Mouse (Mus musculus): ENCODE results near the gene Nav2.

Nav2 gene

GRCm38 (mm10) chr7:49052871-49053618, 144.5 kb downstream of the Nav2 start:
- peak; percentile 64 for DNase-seq (ENCODE audit: low spot score)

- DNase-seq (ENCODE audit: low spot score): no peak
These were observed 146.8 kb downstream of the Nav2 start for GRCm38 (mm10) chr7:49055273-49055672.

GRCm38 (mm10) chr7:49058304-49059012, 149.9 kb downstream of the Nav2 start:
- DNase-seq (ENCODE audit: low spot score): no peak

- DNase-seq (ENCODE audit: low spot score): no peak
These were observed 156.4 kb downstream of the Nav2 start for GRCm38 (mm10) chr7:49064792-49065521.

GRCm38 (mm10) chr7:49065621-49066475, 157.3 kb downstream of the Nav2 start:
- DNase-seq (ENCODE audit: low spot score): peak; percentile 61

GRCm38 (mm10) chr7:49066828-49067227, 158.3 kb downstream of the Nav2 start:
- no peak for DNase-seq (ENCODE audit: low spot score)

GRCm38 (mm10) chr7:49069396-49069961, 161.0 kb downstream of the Nav2 start:
- DNase-seq (ENCODE audit: low spot score): peak; percentile 59

GRCm38 (mm10) chr7:49070621-49071020, 162.1 kb downstream of the Nav2 start:
- DNase-seq (ENCODE audit: low spot score): no peak

GRCm38 (mm10) chr7:49071141-49071567, 162.6 kb downstream of the Nav2 start:
- no peak for DNase-seq (ENCODE audit: low spot score)

GRCm38 (mm10) chr7:49075333-49075934, 166.9 kb downstream of the Nav2 start:
- no peak for DNase-seq (ENCODE audit: low spot score)

GRCm38 (mm10) chr7:49076283-49076694, 167.8 kb downstream of the Nav2 start:
- no peak for DNase-seq (ENCODE audit: low spot score)

- DNase-seq (ENCODE audit: low spot score): no peak
These were observed 170.4 kb downstream of the Nav2 start for GRCm38 (mm10) chr7:49078930-49079329.

- no peak for DNase-seq (ENCODE audit: low spot score)
These were observed 174.2 kb downstream of the Nav2 start for GRCm38 (mm10) chr7:49082585-49083165.

- DNase-seq (ENCODE audit: low spot score): no peak
These were observed 176.3 kb downstream of the Nav2 start for GRCm38 (mm10) chr7:49084768-49085167.

- DNase-seq (ENCODE audit: low spot score): no peak
These were observed 177.2 kb downstream of the Nav2 start for GRCm38 (mm10) chr7:49085759-49086158.

GRCm38 (mm10) chr7:49087154-49087553, 178.6 kb downstream of the Nav2 start:
- DNase-seq (ENCODE audit: low spot score): no peak

- DNase-seq (ENCODE audit: low spot score): no peak
These were observed 179.8 kb downstream of the Nav2 start for GRCm38 (mm10) chr7:49088198-49088912.

GRCm38 (mm10) chr7:49091371-49091770, 182.9 kb downstream of the Nav2 start:
- no peak for DNase-seq (ENCODE audit: low spot score)

- no peak for DNase-seq (ENCODE audit: low spot score)
These were observed 183.4 kb downstream of the Nav2 start for GRCm38 (mm10) chr7:49091921-49092320.

- no peak for DNase-seq (ENCODE audit: low spot score)
These were observed 185.1 kb downstream of the Nav2 start for GRCm38 (mm10) chr7:49093596-49093995.
